Mouse (Mus musculus) liver (tissue): ENCODE measurements around the gene Arhgef28.
"Not testable (repeated sequence)": the region's sequence is repeated elsewhere in the genome, so short reads cannot be mapped to it uniquely, and the experiment has no call there.

Experiments
- DNase-seq: peaks from one replicate; pipeline ENCODE4 v3.0.0-alpha.2; 2020; ENCODE audit warnings: mixed read lengths

The Arhgef28 gene

DNA sequence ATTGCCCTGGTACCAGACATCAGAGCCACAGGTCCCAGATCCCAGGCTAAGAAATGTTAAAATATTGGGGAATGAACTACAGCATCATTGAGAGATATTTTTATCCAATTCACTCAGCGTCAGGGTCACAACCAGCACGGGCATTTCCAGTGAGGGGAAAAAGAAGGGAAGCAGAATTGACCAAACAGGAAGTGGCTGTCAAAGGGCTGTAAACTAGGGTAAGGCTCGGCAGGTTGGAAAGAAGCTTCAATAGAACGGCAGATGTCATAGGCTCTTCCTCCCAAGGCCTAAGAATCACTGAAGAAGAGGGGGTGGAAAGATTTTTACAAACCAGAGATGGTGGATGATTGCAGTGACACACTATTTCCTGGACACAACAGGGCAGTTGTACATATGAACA, 143.4 kb downstream of the Arhgef28 start:
- DNase-seq, result no peak

DNA sequence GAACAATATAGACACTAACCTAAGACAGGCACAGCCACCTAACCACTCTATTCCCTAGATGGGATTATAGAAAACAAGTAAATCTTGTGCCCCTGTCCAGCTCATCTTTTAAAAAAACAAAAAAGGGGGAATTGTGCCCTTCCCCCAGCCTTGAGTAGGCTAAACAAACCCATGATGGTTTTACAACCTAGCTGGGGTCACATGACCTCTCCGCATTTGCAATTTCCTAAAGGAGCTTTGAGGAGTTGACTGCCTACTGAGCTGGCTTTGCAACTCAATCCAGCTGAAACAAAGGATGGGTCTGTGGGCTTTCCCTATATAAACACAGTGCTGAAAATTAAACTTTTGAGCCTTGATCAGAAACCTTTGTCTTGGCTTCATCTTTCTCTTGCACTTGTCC, 146.1 kb downstream of the Arhgef28 start:
- not testable (repeated sequence) for DNase-seq

DNA sequence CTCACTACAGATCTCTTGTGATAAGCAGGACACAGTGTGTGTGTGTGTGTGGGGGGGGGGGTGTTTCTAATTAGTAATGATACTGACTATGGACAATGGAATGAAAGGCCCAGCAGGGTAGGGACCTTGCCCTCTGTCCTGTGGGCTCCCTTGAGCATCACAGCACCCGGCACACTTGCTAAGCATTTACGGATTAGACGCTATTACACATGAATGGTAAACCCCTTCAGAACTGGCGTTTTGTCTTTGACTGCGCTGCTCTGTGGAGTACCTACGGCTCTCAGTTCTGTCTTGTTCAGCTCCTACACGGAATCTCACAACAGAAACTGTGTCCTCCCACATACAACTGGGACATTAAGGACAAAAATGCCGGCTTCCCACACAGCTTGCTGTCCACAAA, 151.0 kb downstream of the Arhgef28 start:
- no peak for DNase-seq

DNA sequence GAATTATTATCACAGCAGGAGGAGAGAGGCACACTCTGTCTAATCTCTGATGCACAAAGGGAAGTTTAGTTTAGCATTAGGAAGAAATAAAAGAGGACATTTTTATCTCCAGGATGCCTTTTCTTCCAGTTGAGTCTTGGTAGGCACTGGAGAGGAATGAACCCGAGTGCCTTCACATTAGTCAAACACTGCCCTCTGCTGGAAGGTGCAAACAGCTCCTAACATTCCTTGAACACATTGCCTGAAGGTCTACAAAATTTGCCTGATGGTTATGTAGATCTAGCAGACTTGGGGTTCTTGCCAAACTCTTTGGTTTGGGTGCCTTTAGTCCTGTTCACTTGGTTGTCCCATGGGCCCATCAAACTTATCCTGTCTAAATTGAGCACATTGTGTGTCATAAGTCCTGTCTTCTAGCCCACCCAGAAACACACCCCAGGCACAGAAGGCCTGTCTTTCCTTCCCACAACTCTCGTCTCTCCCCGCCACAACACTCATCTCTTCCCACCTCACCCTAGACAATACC, 165.6 kb downstream of the Arhgef28 start:
- peak; percentile 27 for DNase-seq

DNA sequence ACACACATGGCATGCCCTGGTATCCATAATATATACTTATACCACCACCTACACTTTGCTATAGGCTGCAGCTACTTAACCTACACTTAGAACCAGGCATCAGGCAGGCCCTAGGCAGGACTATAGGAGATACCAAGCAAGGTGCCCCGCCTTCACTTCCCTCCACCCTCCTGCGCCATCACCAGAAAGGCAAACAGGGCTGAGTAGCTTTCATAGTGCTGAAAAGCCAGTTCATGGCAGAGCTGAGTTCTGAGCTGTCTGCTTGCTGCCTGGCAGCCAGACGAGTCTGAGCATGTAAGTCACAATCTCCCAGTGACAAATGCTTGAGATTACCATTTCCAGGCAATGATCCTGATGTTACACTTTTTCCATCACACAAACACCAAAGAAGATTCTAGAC, 167.5 kb downstream of the Arhgef28 start:
- no peak for DNase-seq

DNA sequence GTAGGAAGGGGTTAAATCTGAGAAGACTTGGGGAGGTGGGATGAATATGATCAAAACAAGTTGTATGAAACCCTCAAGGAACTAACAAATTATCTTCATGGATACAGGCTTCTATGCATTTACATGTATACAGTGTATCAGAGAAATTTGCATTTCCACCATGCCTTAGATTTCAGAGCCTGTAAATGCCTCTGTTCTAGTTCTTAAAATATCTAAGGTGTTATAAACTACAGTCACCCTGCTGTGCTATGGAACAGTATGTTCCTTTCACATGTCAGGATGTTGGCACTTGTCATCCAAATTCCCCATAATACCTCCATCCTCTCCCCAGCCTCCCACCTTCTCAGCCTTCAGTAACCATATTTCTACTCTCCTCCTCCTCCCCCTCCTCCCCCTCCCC, 168.5 kb downstream of the Arhgef28 start:
- DNase-seq, result no peak

DNA sequence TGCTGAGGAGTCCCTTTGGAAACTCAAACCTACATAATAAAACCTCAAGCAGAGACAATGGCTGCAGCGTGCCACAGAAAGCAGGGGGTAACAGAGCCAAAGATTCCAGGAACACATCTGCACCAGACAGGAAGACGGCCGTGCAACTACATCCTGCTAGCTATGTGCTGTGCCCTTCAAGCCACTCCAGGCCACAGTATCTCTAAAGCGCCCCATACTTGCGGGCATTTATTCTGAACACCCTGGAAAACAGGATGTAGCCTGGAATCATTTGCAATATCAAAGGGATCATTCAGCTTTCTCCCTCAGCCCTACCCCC, 174.6 kb downstream of the Arhgef28 start:
- DNase-seq, result no peak

DNA sequence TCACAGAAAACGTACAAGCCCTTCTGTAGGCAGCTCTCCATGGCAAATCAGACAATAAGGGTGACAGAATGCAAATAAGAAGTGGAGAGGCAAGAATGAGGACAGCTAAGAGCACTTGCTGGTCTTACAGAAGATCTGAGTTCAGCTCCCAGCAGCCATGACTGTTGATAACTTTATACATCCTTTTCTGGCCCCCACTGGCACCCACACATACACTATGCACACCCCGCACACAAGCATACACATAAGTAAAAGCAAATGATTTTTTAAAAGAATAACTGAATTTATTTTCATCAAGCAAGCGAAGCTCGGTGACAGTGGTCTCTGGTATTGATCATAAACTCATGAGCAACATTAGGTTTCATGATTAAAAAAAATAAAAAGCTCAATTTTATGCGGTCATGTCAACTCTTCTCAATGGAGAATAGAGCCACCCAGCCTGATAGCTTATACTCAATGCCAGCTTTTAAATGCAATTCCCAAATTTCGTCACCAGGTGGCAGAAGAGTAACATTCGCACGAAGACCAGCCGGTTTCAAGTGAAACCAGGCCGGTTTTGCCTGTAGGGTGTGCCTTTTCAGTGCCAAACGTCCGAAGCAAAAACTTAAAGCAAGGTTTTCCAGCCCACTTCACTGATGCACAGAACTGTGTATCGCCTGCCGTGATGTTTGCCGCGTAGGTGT, 175.1 kb downstream of the Arhgef28 start:
- DNase-seq, result peak; percentile 67

DNA sequence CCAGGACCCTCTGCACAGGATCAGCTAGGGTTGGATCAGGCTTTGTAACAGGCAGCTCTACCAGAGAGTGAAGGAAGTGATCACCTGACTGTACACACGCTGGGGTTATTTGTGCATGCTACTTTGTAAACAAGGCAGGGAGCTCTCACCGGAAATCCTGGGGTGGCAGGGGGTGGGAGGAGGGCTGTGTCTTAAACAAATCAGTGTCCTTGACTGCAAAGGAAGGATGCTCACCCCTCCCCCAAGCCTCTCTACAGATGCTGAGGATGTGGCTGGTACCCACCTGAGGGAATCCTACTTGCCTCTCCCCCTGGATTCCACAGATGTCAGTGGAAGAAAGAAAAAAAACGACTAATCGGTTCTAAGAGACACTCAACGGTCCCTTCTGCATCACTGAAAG, 176.2 kb downstream of the Arhgef28 start:
- no peak for DNase-seq

DNA sequence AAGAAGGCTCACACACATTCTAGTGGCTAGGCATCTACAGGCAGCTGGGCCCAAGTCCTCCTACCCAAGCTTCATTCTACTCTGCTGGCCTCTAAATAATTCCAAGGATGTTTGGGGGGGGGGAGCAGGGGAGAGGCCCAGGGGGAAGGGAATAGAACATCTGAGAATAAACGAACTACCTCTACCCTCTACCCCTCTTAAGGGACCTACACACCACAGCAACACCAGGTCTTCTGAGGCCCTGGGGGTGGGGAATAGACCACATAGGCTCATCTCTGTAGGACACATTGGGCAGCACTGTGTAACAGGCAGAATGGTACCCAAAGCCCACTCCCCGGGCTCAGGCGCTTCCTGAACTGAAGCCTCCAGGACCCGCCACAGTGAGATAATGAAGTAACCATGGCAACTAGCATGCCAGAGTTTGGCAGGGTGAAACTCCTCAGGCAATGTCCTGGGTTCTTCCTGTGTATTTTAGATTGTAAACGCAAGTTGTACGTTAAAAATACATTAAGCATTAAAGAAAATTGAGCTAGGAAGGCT, 177.5 kb downstream of the Arhgef28 start:
- no peak for DNase-seq

DNA sequence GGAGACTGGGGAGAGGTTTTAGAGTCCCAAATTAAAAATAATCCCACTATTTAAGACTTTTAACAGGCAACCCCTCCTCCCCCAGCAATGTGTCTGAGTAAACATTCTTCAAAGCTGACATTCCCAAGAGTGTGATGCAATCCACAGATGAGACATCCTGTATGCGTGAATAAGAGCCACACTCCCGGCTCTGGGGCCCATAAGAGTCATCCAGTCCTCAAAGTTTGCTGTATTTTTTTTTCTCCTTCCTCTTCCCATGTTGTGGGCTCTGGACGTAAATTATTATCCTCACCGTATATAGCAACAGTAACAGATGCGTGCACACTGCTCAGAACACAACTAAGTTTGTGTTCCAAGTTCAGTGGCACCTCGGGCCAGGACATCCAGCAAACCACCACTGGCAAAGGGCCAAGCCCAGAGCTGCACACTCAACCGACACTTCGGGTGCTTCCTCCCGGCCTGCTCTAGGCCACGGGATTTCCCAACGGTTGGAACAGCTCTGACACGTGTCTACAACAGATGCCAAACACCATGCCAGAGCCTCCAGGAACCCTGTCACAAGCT, 178.5 kb downstream of the Arhgef28 start:
- DNase-seq, result no peak

DNA sequence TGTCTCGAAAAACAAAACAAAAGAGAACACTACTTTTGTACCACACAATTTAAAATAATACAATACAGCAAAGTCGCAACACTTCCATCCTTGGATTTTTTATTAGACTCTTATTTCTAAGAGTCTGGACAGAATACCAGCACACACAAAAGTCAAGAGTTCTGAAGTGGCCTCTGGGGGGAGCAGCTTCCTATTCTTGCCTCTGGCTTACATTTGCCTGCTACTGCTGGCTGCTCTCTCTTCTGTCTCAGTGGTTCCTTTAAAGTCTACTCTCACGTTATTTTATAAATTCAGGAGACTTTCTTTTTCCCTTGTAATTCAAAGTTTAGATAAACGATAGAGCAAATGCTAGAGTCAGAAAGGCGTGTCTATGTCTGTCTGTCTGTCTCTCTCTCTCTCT, 179.1 kb downstream of the Arhgef28 start:
- no peak for DNase-seq

DNA sequence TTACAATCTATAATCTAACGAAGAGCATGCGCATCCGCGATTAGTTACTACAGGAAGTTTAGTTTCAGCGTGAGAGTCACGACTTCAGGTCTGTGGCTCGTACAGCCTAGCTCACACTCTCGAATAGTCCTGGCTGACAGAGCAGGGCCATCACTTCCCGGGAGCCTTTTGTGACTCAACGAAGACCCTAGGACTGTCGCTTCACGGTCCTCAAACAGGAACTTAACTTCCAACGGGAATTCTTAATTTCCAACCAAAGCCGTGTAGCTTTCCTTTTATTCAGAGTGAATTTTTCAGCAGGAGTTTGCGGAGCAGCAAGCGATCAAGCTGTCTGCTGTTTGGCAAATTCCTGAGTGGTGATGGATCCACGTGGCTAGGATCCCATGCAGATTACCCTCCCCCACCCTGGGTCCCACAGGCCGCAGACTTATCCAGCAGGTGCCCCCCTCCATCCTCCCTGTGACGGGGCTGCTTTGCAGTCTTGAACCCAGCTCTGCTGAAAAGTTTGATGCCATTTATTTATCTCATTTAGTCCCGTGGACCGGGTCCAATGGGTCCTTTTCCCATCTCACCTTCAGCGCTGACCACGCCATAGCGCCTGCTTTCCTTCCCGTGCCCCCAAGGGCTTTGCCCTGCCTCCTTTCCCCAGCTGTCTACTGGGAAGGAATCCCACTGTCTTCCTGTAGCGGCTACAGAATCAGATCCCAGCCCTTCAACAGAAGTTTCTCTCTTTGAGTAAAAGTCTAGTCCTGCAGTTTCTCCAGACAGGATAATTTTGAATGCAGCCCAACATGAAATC, 180.3 kb downstream of the Arhgef28 start:
- DNase-seq, result no peak

DNA sequence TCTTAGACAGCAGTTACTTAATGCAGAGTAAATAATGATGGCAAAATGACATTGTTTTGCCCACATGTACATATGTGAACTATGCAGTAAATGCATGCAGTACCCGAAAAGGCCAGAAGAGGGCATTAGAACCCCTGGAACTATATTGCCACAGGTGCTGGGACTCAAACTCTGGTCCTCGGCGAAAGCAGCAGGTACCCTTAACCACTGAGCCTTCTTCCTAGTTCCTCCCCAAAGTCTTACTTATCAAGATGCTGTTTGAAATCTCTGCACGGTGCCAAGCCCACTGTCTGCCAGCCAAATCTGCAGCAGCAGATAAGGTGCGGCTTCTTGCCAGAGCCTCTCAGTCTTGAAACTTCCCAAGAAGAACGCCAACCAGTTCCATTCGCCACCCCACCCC, 181.1 kb downstream of the Arhgef28 start:
- DNase-seq, result no peak

DNA sequence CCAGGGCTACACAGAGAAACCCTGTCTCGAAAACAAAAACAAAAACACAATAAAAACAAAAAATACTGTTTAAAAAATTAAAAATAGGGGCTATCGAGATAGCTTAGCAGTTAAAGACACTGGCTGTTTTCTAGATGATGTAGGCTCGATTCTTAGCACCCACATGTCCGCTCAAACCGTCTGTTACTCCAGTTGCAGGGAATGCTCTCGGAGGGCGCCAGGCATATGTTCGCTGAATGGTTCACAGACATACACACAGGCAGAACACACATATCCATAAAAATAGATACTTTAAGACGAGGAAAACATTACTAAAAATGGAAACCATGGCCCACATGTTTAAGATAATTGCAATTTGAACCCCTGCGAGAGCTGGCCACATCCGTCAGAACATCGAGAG, 181.6 kb downstream of the Arhgef28 start:
- no peak for DNase-seq

DNA sequence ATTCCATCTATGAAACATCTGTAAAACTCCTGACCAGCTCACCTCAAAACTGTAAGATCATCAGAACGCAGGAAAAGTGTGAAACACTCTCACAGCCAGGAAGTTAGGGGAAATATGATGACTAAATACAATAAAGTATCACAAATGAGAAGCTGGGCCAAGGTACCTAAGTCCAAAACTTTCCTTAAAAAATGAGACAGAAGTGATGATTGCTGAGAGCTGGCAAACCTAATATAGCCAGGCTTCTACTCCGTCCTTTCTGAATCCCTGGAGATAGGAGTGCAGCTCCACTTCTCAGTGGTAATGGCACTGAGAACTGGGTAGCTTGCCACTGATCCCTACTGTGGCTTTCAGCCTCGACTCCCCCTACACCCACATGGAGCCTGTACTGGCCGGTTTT, 184.3 kb downstream of the Arhgef28 start:
- DNase-seq, result no peak

DNA sequence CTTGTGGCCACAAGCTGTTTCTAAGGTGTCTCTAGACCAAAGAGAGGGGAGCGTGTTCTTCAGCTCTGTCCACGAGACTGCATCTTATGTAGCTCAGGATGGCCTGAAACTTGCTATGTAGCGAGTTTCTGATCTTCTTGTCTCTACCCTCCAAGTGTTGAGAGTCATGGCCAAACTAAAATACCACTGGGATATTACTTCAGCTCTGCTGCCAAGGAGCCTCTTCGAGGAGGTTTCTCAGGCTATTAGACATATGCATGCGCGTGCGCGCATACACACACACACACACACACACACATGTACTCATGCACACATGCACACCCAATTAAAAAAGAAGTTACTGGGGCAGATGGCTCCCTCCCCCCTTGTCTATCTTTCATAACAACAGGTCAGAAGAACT, 187.4 kb downstream of the Arhgef28 start:
- DNase-seq, result not testable (repeated sequence)

DNA sequence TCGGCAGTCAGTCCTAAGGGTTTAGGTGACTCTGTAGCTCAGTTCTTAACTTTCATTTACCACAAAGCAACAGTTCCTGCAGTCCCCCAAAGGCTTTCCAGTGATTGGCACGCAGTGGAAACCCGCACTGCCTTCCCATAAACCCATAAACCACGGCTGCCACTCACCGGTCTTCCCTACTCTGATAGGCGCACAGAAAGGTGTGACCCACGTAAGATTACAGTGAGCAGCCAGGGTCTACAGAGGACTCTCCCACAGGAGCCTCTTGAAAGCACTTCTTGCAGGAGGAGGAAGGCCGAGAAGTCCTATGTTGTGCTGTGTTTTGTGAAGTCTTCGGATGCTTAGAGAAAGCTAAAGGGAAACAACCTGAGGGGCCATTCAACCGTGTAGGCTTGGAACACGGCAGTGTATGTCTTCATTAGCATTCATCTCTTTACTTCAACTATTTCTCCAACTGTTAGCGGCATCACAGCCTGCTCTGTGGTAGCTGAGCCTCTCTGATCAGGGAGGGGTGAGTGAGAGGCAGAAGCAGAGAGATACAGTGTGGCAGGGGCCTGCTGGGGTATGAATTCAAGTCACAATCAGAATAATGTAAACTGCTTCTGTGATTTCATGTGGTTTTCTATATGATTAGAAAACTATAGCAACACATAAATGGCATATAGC, 189.2 kb downstream of the Arhgef28 start:
- DNase-seq, result no peak

DNA sequence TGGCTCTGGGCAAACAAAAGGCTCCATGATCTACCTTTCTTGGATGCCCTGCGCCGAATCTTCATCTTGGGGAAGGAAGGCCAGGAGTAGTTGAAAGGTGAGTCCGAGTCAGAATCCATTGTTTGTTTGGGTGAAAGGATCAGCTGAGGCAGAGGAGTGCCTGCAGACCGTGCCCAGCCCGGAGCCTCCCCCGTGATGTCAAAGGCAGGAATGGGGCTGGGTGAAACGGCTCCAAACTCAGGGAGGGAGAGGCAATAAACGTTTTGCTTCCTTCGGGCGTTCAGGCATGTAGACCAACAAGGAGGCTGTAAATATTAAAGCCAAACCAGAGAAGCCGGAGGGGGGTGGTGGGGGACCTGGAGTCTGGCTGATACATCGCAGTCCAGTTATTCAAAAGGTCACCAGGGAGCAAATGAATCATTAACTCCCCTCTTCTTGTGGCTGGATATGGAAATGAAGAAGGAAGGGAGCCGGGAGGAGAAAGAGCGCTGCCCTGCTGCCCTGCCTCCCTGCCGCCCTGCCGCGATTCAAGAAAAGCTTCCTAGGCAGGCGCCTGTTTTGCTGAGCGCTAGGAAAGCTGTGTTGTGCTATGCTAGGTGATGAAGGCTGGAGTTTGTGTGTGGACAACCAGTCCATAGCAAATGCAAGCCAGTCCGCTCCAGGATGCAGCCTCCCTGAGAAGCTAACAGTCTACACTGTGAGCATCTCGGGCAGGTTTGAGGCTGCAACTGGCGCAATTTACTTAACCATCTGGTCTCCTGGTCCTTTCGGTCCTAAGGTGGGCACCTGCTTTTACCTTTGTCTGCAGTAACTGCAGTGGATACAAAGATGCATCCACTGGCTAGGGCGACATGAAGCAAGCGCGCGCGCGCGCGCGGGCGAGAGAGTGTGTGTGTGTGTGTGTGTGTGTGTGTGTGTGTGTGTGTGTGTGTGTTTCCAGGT, 190.0 kb downstream of the Arhgef28 start:
- no peak for DNase-seq

DNA sequence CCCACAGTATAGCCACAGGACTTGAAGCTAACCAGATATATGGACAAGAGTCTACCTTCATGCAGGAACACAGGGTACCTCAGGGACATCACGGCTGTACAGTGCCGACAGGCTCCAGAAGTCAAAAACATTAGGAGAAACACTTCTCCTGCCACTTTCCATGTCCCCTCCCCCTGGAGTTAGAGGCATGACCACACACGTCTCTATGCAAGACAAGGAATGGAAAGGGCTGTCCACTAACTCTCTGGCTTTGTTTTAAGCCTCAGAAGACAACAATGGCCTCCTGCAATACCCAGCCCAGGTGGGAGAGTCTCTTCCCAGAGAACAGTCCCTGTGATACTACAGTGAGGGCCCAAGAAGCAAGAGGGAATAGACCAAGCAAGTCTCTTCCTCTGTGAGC, 191.3 kb downstream of the Arhgef28 start:
- no peak for DNase-seq

DNA sequence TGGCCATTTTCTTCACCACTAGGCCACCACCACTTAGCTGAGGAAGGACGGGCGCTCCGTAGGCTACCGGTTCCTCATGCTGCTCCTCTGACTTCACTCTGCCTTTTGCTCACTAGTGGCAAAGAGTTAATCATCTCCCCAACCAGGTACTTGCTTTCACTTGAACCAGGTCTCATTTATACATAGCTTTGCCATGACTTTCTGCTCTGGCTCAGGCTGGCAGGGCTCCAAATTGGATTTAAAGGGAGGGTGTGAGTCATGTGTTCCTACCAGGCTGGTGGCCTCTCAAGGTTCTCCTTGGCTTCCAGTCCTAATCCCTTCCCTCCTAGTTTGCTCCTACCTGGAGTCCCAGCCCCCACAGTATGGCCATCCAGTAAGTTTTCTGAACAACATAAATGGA, 192.5 kb downstream of the Arhgef28 start:
- DNase-seq, result no peak

DNA sequence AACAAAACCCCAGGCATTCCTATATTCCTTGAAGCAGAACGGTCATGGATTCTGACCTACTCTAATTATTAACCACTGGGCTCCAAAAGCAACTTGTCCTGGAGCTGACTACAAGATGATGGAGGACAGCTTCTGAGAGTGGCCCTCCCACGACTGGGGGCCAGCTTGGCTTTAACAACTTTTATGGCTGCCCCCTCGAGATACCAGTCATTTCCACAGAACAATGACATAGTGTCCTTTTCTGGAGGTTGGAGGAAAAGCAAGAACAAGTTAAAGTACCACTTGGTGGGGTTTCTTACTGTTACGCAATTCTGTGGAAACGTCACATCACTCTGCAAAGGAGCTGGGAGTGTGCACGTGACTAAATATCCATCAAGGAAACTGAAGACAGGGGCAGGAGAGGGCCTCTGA, 194.3 kb downstream of the Arhgef28 start:
- no peak for DNase-seq
